Mouse (Mus musculus): ENCODE data around the gene Ror2.

The Ror2 gene

DNA sequence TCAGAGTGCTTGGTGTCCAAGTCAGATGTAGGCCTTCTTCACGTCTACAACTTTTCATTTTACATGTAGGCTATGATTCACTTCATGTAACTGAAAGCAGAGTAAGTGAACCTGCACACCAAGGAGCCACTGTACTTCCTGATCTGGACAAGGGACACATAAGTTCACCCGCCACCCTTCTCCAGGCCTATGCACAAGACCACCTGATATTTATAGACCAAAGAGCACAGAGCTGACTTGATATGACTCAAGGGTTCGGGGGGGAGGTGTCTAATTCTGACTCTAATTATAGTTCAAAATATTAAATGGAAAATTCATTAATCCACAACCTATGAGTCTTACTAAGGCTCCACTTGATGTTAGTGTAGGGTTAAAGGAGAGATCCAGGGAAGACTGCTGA lies 14.3 kb downstream of the Ror2 start:
- no peak for DNase-seq (ENCODE audit: low spot score)

DNA sequence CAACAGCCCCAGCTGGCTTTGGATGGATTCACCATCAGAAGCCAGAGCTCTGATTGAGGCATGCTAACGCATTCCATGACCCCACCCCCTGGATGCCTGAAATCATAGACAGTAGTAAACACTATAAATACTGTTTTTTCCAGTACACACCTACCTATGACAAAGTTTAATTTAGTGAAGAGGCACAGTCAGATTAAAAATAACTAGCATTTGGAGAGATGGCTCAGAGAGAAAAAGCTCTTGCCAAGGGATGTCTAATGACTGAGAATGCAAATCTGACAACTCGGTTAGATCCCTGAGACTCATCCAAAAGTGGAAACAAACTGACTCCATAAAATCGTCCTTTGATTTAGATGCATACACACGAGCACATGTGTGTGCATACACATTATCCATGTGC lies 15.4 kb downstream of the Ror2 start:
- no peak for DNase-seq (ENCODE audit: low spot score)

DNA sequence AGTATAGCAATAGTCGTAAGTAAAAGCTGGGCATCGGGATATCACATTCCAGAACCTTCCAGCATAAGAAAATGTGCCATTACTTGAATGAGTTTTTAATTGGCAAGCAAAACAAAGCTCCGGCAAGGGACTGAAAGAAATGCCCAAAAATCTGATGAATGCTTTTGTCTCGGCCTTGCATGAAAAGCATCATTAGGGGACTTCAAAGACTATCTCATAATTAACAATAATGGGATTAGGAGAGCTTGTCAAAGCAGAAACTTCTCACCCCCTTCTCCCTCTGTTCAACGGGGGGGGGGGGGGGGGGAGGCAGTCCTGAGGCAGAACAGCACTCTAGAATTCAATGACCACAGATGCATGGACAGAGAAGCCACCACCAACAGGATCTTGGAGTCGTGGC lies 17.4 kb downstream of the Ror2 start:
- DNase-seq (ENCODE audit: low spot score): no peak

DNA sequence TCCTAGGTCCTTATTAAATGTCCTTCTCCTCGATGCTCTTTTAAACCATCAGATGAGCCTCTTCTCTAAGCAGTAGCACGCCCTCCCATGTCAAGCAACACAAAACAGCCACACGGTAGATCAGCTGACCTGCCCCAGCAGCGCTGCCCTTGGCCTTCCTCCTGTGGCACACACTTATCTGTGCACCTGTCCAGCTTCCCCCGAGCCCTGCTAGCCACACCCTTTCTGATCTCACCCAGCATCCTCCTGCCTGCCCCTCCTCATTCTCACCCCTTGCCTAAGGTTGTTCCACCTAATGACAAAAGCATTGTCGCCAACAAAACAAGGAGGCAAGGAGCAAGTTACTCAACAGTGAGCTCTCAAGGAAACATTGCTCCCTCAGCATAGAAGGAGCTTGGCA lies 18.1 kb downstream of the Ror2 start:
- DNase-seq (ENCODE audit: low spot score): no peak

DNA sequence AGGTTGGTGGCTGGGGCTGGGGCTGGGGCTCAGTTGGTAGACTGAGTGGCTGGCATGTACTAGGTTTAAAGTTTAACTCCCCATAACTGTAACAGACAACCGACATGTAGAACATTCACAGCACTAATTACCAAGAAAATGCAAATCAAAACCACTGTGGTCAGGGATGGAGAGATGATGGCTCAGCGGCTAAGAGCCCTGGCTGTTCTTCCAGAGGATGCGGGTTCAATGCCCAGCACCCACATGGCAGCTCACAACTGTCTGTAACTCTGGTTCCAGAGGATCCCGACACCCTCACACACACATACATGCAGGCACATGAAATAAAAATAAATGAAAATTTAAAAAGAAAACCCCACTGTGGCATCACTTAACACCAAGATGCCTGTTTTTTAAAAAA lies 18.8 kb downstream of the Ror2 start:
- DNase-seq (ENCODE audit: low spot score): no peak

DNA sequence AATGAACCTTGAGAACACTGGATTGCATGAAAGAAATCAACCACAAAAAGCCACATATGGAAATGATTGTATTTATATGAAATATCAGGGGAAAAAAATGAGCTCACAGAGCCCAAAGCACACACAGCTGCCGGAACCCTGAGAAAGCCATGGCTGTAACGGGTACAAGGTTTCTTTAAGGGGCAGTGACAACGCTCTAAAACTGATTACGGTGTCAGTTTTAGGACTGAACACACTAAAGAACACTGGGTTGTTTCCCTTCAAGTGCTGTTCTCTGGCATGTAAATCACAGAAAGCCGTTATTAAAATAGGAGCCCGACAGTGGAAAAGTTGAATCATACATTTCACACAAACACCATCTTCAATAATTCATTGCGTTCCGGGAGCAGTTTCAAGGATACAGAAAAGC lies 19.4 kb downstream of the Ror2 start:
- no peak for DNase-seq (ENCODE audit: low spot score)

DNA sequence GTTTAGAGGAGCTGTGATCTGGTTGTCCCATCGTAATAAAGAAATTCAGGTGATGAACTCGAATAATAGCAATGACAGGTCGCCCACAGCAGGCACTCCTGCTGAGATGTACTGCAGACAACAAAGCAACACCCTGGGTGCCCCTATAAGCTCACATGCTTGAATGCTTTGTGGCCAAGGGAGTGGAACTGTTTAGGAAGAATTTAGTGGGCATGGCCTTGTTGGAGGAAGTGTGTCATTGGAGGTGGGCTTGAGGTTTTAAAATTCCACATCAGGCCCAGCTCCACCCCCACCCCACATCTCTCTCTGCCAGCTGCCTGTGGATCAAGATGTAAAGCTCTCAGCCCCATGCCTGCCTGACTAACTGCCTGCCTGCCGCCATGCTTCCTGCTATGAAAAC lies 21.0 kb downstream of the Ror2 start:
- no peak for DNase-seq (ENCODE audit: low spot score)

DNA sequence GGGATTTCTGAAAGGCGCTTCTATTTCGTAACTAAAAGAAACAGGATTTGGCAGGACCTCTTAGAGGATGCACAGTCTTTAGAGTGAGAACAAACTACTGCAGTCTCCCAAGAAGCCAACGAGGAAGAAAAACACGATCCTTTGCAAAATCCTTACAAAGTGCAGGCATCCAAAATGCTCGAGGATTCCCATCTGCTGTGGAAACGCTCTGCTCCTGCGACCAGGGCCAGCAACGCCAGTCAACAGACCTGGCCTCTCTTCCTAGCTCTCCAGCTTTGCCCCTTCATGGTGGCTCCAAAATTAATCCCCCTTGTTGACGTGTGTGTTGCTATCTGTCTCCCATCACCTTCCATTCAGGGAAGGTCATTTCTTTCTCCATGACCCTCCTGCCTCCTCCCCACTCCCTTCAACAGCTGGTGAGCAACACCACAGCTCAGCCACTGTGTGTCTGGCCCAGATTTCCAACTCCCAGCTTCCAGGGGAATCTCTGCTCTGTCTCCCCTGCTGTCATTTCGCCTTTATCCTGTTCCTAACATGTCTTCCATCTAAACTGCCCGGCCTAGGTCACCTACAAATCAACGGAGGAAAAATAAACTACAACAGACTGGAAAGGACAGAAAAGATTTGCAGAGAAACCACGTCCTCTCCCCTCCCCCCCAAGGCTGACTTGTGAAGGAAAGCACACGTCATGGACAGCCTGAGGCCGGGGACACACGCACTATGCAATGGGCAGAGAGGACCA lies 23.2 kb downstream of the Ror2 start:
- no peak for DNase-seq (ENCODE audit: low spot score)

DNA sequence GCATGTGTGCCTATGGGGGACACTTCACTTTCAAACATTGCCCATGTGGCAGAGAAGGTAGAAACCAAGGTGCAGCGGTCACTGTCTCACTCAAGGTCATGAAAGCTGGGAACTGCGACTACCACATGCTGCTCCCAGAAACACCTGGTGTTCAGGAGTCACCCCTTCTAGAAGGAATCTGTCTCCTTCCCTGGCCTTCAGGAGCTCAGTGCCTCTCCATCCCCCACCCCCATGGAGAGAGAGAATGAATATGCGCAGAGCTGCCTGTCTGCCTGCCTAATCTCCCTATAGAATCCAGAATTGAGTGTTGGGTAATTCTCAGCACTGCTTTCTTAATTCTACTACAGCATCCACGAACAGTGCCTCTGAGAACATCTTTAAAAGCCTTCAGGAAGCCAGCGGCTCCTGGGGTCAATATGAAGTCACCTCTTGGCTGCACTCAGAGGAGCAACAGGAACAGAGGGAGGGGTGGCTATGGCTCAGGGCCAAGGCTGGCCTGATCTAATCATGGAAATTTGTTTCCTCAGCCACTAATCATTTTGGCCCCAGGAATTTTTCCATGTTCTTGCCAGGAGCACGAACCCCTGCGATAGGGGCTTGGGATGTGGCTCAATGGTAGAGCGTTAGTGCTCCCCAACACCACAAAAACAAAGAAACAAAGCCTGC lies 24.7 kb downstream of the Ror2 start:
- DNase-seq (ENCODE audit: low spot score): no peak

DNA sequence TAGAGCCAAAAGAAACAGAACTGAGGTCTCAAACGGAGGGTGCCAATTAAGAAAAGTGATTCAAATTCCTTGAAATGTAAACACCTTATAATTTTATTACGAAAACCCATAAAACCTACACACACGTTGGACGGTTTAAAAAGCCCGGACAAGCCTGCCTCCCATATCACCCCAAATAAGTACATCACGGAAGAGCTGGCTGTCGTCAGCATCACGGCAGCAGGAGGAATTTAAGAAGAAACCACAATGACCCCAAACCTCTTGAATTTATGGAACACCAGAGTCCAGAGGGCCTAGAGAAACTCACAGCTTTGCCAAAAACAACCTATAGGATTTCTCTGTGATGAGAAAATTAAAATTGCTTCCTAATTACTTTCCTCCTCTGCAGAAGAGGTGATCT lies 27.0 kb downstream of the Ror2 start:
- DNase-seq (ENCODE audit: low spot score): no peak

DNA sequence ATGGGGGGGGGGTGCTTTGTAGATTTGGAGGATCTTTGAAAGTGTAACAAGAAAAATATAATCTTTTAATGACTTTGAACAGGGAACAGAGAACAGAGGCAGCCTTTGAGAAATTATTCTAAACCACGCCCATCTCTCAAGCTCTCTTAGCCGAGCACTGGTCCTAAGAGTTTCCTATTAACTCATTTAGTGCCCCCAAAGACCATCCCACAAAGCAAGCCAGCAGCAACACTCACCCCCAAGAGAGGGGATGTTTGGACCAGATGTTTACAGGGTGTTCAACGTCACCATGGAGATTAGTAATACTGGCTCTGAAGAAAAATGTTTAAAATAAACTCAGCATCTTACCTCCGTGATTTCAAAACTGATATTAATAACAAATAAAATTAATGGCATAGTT lies 27.4 kb downstream of the Ror2 start:
- DNase-seq (ENCODE audit: low spot score): no peak

DNA sequence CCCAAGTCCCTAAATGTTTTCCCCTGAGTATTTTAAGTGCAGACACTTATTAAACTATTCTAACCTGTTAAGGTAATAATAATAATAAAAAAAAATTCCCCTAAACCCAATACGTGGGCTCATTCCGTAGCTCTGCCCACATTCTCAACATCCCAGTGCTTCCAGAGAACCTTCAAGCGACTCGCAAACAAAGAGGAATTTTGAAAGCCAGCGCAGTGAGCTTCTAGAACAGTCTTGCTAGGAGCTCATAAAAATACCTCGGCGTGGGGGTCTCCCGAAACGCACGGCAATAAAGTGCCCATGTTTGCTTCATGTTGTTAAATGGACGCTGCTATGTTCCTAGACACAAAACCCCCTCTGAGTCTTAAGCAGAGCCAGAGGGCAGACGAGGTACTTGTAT lies 32.7 kb downstream of the Ror2 start:
- no peak for DNase-seq (ENCODE audit: low spot score)

DNA sequence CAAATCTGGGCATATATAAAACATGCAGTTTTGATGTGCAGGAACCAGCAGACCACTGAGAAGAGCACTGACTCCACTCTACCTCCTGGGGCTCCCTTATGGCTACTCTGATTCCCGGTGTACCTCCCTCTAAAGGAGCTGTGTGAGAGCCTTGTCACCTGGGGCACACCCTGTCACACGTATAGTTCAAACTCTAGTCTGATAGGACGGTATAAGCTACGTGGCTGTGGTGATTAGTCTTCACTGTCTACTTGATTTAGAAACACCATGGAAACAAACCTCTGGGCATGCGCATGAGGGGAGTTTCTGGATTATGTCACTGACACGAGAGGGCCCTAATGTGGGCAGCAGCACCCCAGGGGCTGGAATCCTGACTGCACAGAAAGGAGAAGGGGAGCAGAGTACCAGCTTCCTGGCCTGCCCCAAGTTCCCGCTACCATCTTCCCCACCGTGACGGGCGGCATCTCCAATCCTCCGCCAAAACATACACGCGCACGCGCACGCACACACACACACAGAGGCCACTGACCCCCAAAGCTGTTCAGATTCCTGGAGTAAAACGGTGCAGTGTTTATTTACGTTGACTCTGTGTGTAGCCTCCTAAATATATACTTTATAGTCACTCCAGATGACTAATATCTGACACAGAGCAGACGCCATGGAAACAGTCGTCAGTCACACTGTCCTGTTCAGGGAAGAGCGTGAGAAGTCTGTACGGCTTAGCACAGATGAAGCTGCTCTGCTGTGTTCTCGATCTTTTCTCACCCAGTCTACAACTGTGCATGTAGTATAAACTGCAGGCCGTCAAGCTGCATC lies 37.1 kb downstream of the Ror2 start:
- DNase-seq (ENCODE audit: low spot score): no peak

DNA sequence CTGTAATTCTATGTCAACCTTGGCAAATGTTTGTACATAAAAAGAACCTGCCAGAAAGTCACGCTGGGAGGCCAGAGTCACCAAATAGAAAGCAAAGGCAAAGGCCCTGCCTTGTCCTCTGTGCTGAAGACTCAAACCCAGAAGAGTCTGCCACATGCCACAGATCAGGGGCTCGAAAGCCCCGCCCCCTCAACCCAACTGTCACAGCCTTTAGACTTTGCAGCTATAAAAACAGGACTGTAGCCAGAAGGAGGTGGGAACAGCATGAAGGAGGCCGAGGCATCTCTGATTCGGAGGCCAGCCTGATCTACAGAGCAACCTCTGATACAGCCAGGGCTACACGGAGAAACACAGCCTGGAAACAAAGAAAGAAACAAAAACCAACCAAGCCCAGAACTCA lies 37.8 kb downstream of the Ror2 start:
- no peak for DNase-seq (ENCODE audit: low spot score)

DNA sequence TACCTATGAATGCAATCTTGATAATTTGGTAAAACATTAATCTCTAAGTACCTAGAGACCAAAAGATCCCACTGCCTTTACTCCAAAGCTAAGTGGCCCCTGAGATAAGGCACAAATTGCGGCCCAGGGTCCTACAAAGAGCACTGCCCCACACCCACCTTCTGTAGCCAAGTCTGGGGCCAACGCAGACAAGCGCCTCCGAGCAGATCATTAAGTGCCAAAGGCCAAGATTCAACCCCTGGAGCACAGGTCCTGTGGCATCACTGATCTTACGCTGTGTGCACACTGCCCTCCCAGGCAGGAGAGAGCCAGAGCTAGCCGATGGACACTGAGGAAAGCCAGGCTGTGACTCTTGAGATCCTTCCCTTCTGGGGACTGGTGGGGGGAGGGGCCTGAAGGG lies 38.7 kb downstream of the Ror2 start:
- no peak for DNase-seq (ENCODE audit: low spot score)

DNA sequence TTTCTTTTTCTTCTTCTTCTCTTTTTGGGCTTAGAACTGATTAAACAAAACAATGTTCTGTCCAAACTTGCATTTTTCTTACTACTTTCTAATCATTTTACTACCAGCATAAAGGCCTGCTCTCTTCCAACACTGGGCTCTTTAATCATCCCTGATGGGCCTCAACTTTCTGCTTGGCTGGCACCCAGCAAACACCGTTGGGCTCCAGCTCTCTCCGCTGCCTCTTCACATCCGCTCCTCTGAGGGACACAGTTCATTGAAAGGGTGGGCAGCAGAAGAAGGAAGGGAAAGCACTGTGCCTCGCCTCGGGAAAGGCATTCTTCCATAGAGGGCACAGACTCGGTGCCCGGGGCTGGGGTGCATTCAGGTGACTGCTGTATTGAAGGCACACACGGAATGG lies 41.8 kb downstream of the Ror2 start:
- DNase-seq (ENCODE audit: low spot score): no peak

DNA sequence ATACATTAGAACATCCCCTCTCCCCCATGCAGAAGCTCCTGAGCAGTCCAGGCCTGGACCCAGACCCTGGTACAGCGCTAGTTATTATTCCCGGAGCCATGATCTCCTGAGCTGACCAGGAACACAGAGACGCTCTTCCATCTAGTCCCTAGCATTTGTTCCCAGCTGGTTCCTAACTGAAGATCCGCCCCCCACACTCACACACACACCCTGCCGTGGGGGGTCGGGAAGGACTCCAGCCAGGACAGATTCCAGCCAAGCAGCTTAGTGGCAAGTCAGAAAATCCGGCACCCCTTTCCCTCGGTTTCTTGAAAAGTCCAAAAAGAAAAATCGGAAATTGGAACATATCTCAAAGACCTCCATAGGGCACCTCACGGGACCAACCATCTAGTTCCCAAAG lies 48.5 kb downstream of the Ror2 start:
- DNase-seq (ENCODE audit: low spot score): no peak

DNA sequence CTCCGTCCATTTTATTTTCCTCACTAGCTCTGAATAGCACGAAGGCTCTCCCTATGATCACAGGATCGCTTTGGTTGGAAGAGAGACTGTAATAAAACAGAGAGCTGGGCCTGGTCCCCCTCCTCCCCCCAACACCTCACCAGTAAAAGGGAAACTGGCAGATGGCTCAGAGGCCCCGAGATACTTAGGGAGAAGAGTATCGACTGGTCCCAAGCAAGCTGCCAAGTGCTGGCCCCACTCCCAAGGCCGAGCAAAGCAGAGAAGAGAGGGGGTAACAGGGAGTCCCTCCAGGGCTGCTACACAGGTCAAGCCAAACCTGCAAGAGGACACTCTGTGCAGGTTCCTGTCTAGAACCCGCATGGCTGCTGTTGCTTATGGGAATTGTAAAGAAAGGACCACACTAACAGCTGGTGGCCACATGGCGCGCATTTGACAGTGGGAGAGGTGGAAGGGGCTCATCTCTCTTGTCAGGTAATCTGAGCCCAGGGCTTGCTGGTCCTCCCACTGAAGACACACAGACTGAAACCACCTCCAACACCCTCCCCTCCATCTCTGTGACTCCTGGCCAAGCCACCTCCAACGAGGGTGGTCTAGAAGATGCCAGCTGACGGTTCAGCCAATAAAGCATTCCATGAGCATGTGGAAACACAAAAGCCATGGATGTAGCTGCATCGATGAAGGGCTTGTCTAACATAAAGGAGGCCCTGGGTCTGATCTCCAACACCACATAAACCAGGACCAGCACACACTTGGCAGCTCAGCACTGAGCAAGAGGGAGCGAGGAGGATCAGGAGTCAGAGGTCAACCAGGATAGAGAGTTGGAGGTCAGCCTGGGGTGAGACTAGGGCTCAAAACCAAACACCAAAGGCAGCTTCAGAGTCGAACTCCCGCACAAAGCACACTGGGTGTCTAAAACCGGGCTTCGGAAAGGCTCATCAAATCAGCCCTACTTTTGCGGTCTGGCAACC lies 49.2 kb downstream of the Ror2 start:
- no peak for DNase-seq (ENCODE audit: low spot score)

DNA sequence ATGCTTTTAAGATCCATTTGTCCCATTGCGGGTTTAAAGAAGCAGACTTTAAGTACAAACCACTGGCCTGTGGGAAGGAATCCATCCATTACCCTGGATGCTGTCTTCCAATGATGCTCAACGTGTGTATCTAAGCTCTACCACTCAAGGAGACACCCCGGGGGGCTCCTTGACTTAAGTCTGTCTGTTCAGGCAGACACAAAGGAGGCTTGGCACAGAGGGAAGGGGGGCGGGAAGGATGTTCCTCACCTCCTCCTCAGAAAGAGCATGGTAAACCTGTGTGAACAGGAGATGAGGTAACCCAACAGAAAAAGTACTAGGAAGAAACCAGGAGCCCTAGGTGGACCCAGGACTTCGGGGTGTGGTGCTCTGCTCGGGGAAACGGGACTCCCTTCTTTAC lies 50.0 kb downstream of the Ror2 start:
- no peak for DNase-seq (ENCODE audit: low spot score)

DNA sequence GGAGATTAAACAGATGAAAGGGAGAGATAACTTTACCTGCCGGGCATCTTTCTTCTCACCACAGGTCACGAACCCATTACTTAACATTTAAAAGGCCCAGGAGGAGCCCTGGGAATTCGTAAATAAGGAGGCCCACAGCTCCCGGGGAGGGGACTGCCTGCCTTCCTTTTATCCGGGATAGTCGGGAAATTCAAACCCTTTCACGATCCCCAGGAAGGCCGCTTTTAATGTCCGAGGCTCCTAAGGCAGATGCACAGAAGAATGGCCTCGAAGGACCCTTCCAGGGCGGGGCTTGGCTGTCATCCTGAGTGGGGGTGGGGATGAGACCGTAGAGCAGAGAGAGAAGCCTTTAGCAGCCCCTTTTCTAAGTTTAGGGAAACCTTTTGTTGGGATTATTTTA lies 51.1 kb downstream of the Ror2 start:
- DNase-seq (ENCODE audit: low spot score): no peak

DNA sequence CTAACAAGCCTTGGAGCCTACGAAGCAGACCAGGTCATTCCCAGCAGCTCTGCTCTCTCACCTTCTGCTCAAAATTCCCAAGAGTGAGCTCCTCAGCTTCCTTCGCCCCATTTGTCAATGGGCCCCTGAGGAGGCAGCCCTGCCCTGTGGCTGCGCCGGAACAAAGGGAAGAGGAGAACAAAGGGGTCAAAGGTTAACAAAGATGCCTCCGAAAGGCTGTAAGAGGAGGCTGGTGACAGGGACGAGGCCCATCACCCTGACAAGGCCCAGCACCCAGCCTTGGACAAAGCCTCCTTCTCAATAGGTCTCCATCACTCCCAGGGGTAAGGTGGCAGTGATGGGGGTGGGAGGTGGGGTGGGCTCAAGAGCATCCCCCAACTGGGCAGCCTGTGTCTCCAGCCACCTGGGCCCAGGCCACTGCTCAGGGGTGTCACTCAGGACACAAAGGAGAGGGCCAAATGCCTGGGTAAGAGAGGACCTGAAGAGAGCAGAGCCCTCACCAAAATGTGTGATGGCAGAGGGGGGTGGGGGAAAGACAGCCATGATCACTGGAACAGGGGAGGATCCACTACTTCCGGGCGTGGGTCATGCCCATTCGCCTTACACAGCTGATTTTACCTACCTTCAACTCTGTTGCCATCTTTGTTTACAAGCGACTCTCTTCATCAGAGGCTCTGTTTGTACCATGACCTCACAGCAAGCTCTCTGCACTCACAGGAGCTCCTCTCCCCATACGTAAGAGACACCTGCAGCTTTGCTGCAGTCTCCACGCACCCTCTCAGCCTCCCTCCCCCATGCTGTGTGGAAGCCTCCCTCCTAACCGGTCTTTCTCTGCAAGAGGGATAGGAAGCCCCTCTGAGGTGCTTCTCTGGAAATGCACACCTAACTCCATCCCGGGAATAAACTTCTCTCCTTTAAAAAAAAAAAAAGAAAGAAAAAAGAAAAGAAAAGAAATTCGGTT lies 51.8 kb downstream of the Ror2 start:
- DNase-seq (ENCODE audit: low spot score): no peak

Data from spleen, adult 12 weeks (tissue).